Mouse (Mus musculus) C2C12 (cell line): ENCODE measurements at regions not wholly inside any gene's neighbourhood (a gene's known extent, or its start where the extent isn't known, plus 50 kb on each side); places are given as distances from the start of the nearest gene placed in this dataset.

Source experiments
- H3K27me3 ChIP-seq: one replicate; pipeline ENCODE4 v1.6.1; 2011; ENCODE audit not compliant: control insufficient read depth, insufficient read depth, insufficient read length
- H3K36me3 ChIP-seq: one replicate; pipeline ENCODE4 v1.6.1; 2011; ENCODE audit not compliant: control insufficient read depth, insufficient read depth
- H3K4me3 ChIP-seq: one replicate; pipeline ENCODE4 v1.5.1; 2011; ENCODE audit warnings: mild to moderate bottlenecking, control low read depth; ENCODE audit not compliant: poor library complexity, insufficient read depth, severe bottlenecking
- H3K79me2 ChIP-seq: one replicate; pipeline ENCODE4 v1.6.1; 2011; ENCODE audit not compliant: control insufficient read depth, insufficient read depth
- H3K79me3 ChIP-seq: one replicate; pipeline ENCODE4 v1.6.1; 2011; ENCODE audit warnings: low read depth, control low read depth
- H3ac ChIP-seq: one replicate; pipeline ENCODE3; 2011; ENCODE audit warnings: low read depth; ENCODE audit not compliant: control insufficient read depth, insufficient read length
- CEBPB ChIP-seq: IDR thresholded peaks from one replicate; pipeline ENCODE4 v1.6.1; 2011; ENCODE audit warnings: low read depth, mild to moderate bottlenecking, control low read depth, moderate library complexity
- CTCF ChIP-seq: IDR thresholded peaks from one replicate; pipeline ENCODE4 v1.5.1; 2011; ENCODE audit not compliant: control insufficient read depth, insufficient read depth, insufficient read length
- FOSL1 ChIP-seq: IDR thresholded peaks from one replicate; pipeline ENCODE4 v1.8.0; 2011; ENCODE audit warnings: mild to moderate bottlenecking, low read length; ENCODE audit not compliant: poor library complexity, insufficient read depth, severe bottlenecking
- MAX ChIP-seq: IDR thresholded peaks from one replicate; pipeline ENCODE4 v1.6.1; 2011; ENCODE audit warnings: mild to moderate bottlenecking, control low read depth
- MYOD1 ChIP-seq: IDR thresholded peaks from one replicate; pipeline ENCODE4 v1.6.1; 2011; ENCODE audit warnings: low read depth; ENCODE audit not compliant: control insufficient read depth, insufficient read length
- MYOG ChIP-seq: IDR thresholded peaks from one replicate; pipeline ENCODE4 v1.6.1; 2011; ENCODE audit not compliant: control insufficient read depth, insufficient read length; ENCODE audit errors: extremely low read depth
- USF1 ChIP-seq: IDR thresholded peaks from one replicate; pipeline ENCODE4 v1.6.1; 2011; ENCODE audit warnings: low read depth, mild to moderate bottlenecking, control low read depth, moderate library complexity

DNA sequence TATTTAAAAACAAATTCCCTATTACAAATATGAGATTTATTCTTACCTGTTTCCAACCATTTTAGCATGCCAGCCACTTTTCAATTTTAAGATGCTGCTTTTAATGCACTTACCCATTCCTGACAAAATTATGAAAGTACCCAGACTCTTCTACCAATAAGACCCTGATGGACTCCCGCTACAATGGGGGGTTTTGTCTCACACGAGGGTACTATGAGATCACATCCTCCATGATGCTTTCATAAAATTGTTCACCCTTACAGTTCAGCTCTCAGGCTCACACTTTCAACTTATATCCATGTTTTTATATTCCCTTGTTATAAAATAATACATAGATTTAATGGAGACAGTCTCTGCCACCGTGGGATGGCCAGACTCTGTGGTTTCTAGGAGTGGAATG, 68.1 kb upstream of the Adamts18 start:
- Histone ChIP-seq H3K4me3 (no peak overlapping the region), H3K36me3 (no peaks in the 10 kb centered on the region), H3K27me3 (no peaks in the 10 kb centered on the region), H3K79me2 (no peaks in the 10 kb centered on the region), H3K79me3 (no peaks in the 10 kb centered on the region), H3ac (no peak overlapping the region)
- TF ChIP-seq CEBPB (no peak), USF1 (no peak), MYOG (no peak)

- Histone ChIP-seq H3K79me3 (no peaks in the 10 kb centered on the region), H3K79me2 (no peaks in the 10 kb centered on the region), H3K4me3 (no peak overlapping the region), H3K27me3 (no peaks in the 10 kb centered on the region), H3ac (no peak overlapping the region), H3K36me3 (no peaks in the 10 kb centered on the region)
- TF ChIP-seq MYOD1, result no peak
- no peak for TF ChIP-seq CTCF
- no peak for TF ChIP-seq USF1
- TF ChIP-seq MYOG, result no peak
- no peak for TF ChIP-seq CEBPB
- no peak for TF ChIP-seq MAX
- TF ChIP-seq FOSL1, result no peak
Observed at GRCm38 (mm10) chr8:113917197-113917596, 68.7 kb upstream of the Adamts18 start.

- H3ac ChIP-seq, result no peak overlapping the region
- no peak overlapping the region for H3K4me3 ChIP-seq
- no peaks in the 10 kb centered on the region for H3K36me3 ChIP-seq
- H3K27me3 ChIP-seq, result no peaks in the 10 kb centered on the region
- no peaks in the 10 kb centered on the region for H3K79me2 ChIP-seq
- no peak for TF ChIP-seq MYOG
- TF ChIP-seq CEBPB, result no peak
- no peak for TF ChIP-seq MAX
- TF ChIP-seq CTCF, result no peak
- TF ChIP-seq USF1, result no peak
- TF ChIP-seq FOSL1, result no peak
- no peak for TF ChIP-seq MYOD1
- H3K79me3 ChIP-seq, result no peaks in the 10 kb centered on the region
Observed at GRCm38 (mm10) chr8:113920306-113920705, 71.8 kb upstream of the Adamts18 start.

GRCm38 (mm10) chr8:113923381-113923780, 74.8 kb upstream of the Adamts18 start:
- H3K36me3 ChIP-seq, result no peaks in the 10 kb centered on the region
- no peaks in the 10 kb centered on the region for H3K79me2 ChIP-seq
- H3ac ChIP-seq, result no peak overlapping the region
- H3K27me3 ChIP-seq, result no peaks in the 10 kb centered on the region
- H3K4me3 ChIP-seq, result no peak overlapping the region
- TF ChIP-seq MYOG, result no peak
- no peak for TF ChIP-seq USF1
- no peaks in the 10 kb centered on the region for H3K79me3 ChIP-seq

DNA sequence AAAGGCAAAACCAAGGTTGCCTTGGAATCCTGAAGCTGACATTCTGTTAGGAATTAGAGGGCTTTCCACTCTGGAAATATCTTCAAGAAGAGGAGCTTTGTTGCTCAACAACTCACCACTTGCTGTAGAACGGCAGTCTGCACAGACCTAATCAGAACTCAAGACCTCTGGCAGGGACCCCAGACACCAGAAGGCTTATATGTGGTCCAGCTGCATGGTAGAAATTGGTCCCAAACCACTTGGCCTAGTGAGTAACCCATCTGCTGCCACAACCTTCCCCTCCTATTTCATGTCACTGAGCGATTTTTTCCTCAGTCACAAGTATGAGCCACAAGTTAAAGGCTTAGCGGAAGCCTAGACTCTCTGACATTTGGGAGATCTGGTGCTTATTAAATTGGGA, 105.2 kb upstream of the Adamts18 start:
- H3K79me2 ChIP-seq, result no peaks in the 10 kb centered on the region
- no peak overlapping the region for H3K4me3 ChIP-seq
- H3K36me3 ChIP-seq, result no peaks in the 10 kb centered on the region
- H3K79me3 ChIP-seq, result no peaks in the 10 kb centered on the region
- H3K27me3 ChIP-seq, result no peaks in the 10 kb centered on the region
- no peak overlapping the region for H3ac ChIP-seq
- TF ChIP-seq MYOD1, result no peak
- TF ChIP-seq USF1, result no peak
- TF ChIP-seq CEBPB, result no peak

DNA sequence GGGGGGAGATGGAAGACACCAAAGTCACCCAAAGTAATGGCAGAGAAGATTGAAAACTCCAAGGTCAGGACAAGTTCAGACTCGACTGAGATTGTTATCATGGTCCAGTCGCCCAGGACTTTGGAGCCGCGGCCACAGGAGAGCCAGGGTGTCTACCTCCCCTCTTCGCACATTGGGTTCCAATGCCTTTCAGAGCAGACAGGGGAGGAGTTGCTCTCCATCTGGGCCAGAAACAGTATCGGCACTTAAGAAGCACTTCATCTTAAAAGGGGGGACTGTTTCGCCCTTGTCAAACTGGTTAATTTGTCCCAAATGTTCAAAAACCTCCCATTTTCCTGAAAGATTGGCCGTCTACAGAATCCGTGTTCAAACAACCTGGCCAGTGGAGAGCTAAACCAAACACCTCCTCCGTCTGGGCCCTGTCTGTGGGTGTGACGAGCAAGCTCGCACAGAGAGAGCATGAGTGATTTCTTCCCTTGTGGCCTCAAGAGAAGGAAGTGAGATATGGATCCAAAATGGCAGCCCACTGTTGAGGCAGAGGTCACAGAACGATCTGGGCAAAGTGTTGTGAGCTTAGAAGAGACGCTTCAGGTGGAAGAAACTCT, 108.0 kb upstream of the Adamts18 start:
- Histone ChIP-seq H3K79me3 (no peaks in the 10 kb centered on the region), H3ac (no peak overlapping the region), H3K27me3 (no peaks in the 10 kb centered on the region), H3K4me3 (no peak overlapping the region), H3K36me3 (no peaks in the 10 kb centered on the region), H3K79me2 (no peaks in the 10 kb centered on the region)
- no peak for TF ChIP-seq USF1
- TF ChIP-seq CEBPB, result no peak
- TF ChIP-seq MYOG, result no peak
- TF ChIP-seq MYOD1, result no peak
- TF ChIP-seq FOSL1, result no peak
